Mouse (Mus musculus): ENCODE data around the gene Man2a1. TPM values are rescaled to one million over a fixed set of nuclear protein-coding genes. Genes with fewer than 3 reads are reported as not detected.

The Man2a1 gene
- total and polyA plus RNA-seq, 2 experiments, result 25.4 to 93.6 TPM

- TF ChIP-seq POLR2A (IDR thresholded peaks at IDR 0.05; ENCODE audit: extremely low read depth, insufficient read depth, low read length) (no peak), CTCF (IDR thresholded peaks at IDR 0.05; ENCODE audit: low read depth, low read length) (no peak)
- Histone ChIP-seq H3K27me3 (ENCODE audit: control insufficient read depth, insufficient read depth, low read length) (no peaks in the 10 kb centered on the region; the same call in 1 of the 2 replicates), H3K27ac (replicated peaks; ENCODE audit: insufficient read depth, low read depth, low read length) (no peak overlapping the region), H3K4me3 (ENCODE audit: insufficient read depth, low read depth, low read length) (no peak overlapping the region), H3K79me2 (ENCODE audit: control insufficient read depth, insufficient read depth, low read length) (no peaks in the 10 kb centered on the region), H3K4me1 (ENCODE audit: control insufficient read depth, insufficient read depth, low read length) (peaks cover 12% of the 10 kb centered on the region; the same call in 1 of the 2 replicates), H3K9ac (ENCODE audit: low read depth, low read length) (no peak overlapping the region), H3K36me3 (ENCODE audit: control insufficient read depth, insufficient read depth, low read length) (no peaks in the 10 kb centered on the region)
- DNase-seq (ENCODE audit: extremely low read depth, low read depth, low spot score), result peak; percentile 16
- WGBS, result 63% methylated on average over 8 of the region's 8 CpGs
Observed at GRCm38 (mm10) chr17:64579696-64580095, 20.8 kb upstream of the Man2a1 start.

GRCm38 (mm10) chr17:64581133-64581532, 19.4 kb upstream of the Man2a1 start:
- no peaks in the 10 kb centered on the region for H3K36me3 ChIP-seq (ENCODE audit: control insufficient read depth, insufficient read depth, low read length)
- no peaks in the 10 kb centered on the region; the same call in 1 of the 2 replicates for H3K27me3 ChIP-seq (ENCODE audit: control insufficient read depth, insufficient read depth, low read length)
- peaks cover 12% of the 10 kb centered on the region; the same call in 1 of the 2 replicates for H3K4me1 ChIP-seq (ENCODE audit: control insufficient read depth, insufficient read depth, low read length)
- no peaks in the 10 kb centered on the region for H3K79me2 ChIP-seq (ENCODE audit: control insufficient read depth, insufficient read depth, low read length)
- TF ChIP-seq POLR2A (IDR thresholded peaks at IDR 0.05; ENCODE audit: extremely low read depth, insufficient read depth, low read length) (no peak), CTCF (IDR thresholded peaks at IDR 0.05; ENCODE audit: low read depth, low read length) (no peak)
- WGBS, result 93% methylated on average over 6 of the region's 6 CpGs
- DNase-seq (ENCODE audit: extremely low read depth, low read depth, low spot score), result no peak
- H3K9ac ChIP-seq (ENCODE audit: low read depth, low read length), result no peak overlapping the region
- no peak overlapping the region for H3K27ac ChIP-seq (replicated peaks; ENCODE audit: insufficient read depth, low read depth, low read length)
- no peak overlapping the region for H3K4me3 ChIP-seq (ENCODE audit: insufficient read depth, low read depth, low read length)

- Histone ChIP-seq H3K27me3 (ENCODE audit: control insufficient read depth, insufficient read depth, low read length) (no peaks in the 10 kb centered on the region; the same call in 1 of the 2 replicates), H3K36me3 (ENCODE audit: control insufficient read depth, insufficient read depth, low read length) (no peaks in the 10 kb centered on the region), H3K9ac (ENCODE audit: low read depth, low read length) (no peak overlapping the region), H3K4me1 (ENCODE audit: control insufficient read depth, insufficient read depth, low read length) (peaks cover 12% of the 10 kb centered on the region; the same call in 1 of the 2 replicates), H3K27ac (replicated peaks; ENCODE audit: insufficient read depth, low read depth, low read length) (no peak overlapping the region), H3K79me2 (ENCODE audit: control insufficient read depth, insufficient read depth, low read length) (no peaks in the 10 kb centered on the region), H3K4me3 (ENCODE audit: insufficient read depth, low read depth, low read length) (no peak overlapping the region)
- no peak for DNase-seq (ENCODE audit: extremely low read depth, low read depth, low spot score)
- WGBS, result 91% methylated on average over 3 of the region's 3 CpGs
- TF ChIP-seq POLR2A (IDR thresholded peaks at IDR 0.05; ENCODE audit: extremely low read depth, insufficient read depth, low read length) (no peak), CTCF (IDR thresholded peaks at IDR 0.05; ENCODE audit: low read depth, low read length) (no peak)
Observed at GRCm38 (mm10) chr17:64581962-64582361, 18.6 kb upstream of the Man2a1 start.

- Histone ChIP-seq H3K4me3 (ENCODE audit: insufficient read depth, low read depth, low read length) (no peak overlapping the region), H3K9ac (ENCODE audit: low read depth, low read length) (no peak overlapping the region), H3K36me3 (ENCODE audit: control insufficient read depth, insufficient read depth, low read length) (no peaks in the 10 kb centered on the region), H3K27ac (replicated peaks; ENCODE audit: insufficient read depth, low read depth, low read length) (no peak overlapping the region), H3K79me2 (ENCODE audit: control insufficient read depth, insufficient read depth, low read length) (no peaks in the 10 kb centered on the region), H3K27me3 (ENCODE audit: control insufficient read depth, insufficient read depth, low read length) (no peaks in the 10 kb centered on the region), H3K4me1 (ENCODE audit: control insufficient read depth, insufficient read depth, low read length) (peaks cover 11% of the 10 kb centered on the region)
- 25% methylated on average over 4 of the region's 4 CpGs for WGBS
- no peak for TF ChIP-seq POLR2A (IDR thresholded peaks at IDR 0.05; ENCODE audit: extremely low read depth, insufficient read depth, low read length)
- TF ChIP-seq CTCF (IDR thresholded peaks at IDR 0.05; ENCODE audit: low read depth, low read length), result no peak
- peak; percentile 73 for DNase-seq (ENCODE audit: extremely low read depth, low read depth, low spot score)
Observed at GRCm38 (mm10) chr17:64590483-64590882, 10.1 kb upstream of the Man2a1 start.

GRCm38 (mm10) chr17:64591366-64591765, 9.2 kb upstream of the Man2a1 start:
- 31% methylated on average over 10 of the region's 10 CpGs for WGBS

GRCm38 (mm10) chr17:64592355-64592754, 8.2 kb upstream of the Man2a1 start:
- H3K4me3 ChIP-seq (ENCODE audit: insufficient read depth, low read depth, low read length), result no peak overlapping the region
- H3K27ac ChIP-seq (replicated peaks; ENCODE audit: insufficient read depth, low read depth, low read length), result no peak overlapping the region
- TF ChIP-seq CTCF (IDR thresholded peaks at IDR 0.05; ENCODE audit: low read depth, low read length) (no peak), POLR2A (IDR thresholded peaks at IDR 0.05; ENCODE audit: extremely low read depth, insufficient read depth, low read length) (no peak)
- peaks cover 11% of the 10 kb centered on the region for H3K4me1 ChIP-seq (ENCODE audit: control insufficient read depth, insufficient read depth, low read length)
- 68% methylated on average over 2 of the region's 2 CpGs for whole genome bisulfite sequencing
- DNase-seq (ENCODE audit: extremely low read depth, low read depth, low spot score), result peak; percentile 45
- H3K36me3 ChIP-seq (ENCODE audit: control insufficient read depth, insufficient read depth, low read length), result no peaks in the 10 kb centered on the region
- H3K79me2 ChIP-seq (ENCODE audit: control insufficient read depth, insufficient read depth, low read length), result no peaks in the 10 kb centered on the region
- H3K27me3 ChIP-seq (ENCODE audit: control insufficient read depth, insufficient read depth, low read length), result no peaks in the 10 kb centered on the region
- H3K9ac ChIP-seq (ENCODE audit: low read depth, low read length), result no peak overlapping the region

More at GRCm38 (mm10) chr17:64591366-64591765, 9.2 kb upstream of the Man2a1 start:
- Histone ChIP-seq H3K4me3 (ENCODE audit: insufficient read depth, low read depth, low read length) (no peak overlapping the region), H3K27me3 (ENCODE audit: control insufficient read depth, insufficient read depth, low read length) (no peaks in the 10 kb centered on the region), H3K36me3 (ENCODE audit: control insufficient read depth, insufficient read depth, low read length) (no peaks in the 10 kb centered on the region), H3K4me1 (ENCODE audit: control insufficient read depth, insufficient read depth, low read length) (peaks cover 11% of the 10 kb centered on the region), H3K27ac (replicated peaks; ENCODE audit: insufficient read depth, low read depth, low read length) (no peak overlapping the region), H3K79me2 (ENCODE audit: control insufficient read depth, insufficient read depth, low read length) (no peaks in the 10 kb centered on the region), H3K9ac (ENCODE audit: low read depth, low read length) (no peak overlapping the region)
- peak; percentile 53 for DNase-seq (ENCODE audit: extremely low read depth, low read depth, low spot score)
- TF ChIP-seq POLR2A (IDR thresholded peaks at IDR 0.05; ENCODE audit: extremely low read depth, insufficient read depth, low read length), result no peak
- TF ChIP-seq CTCF (IDR thresholded peaks at IDR 0.05; ENCODE audit: low read depth, low read length), result no peak
